Mouse (Mus musculus) spleen, adult 2 months (tissue): ENCODE results near the gene Polr2b.

ENCODE experiments used
- CTCF ChIP-seq: fragments of 200-500 bp; IDR thresholded peaks from 2 replicates; pipeline ENCODE4 v1.5.1; 2011; ENCODE audit warnings: mild to moderate bottlenecking, inconsistent platforms; ENCODE audit not compliant: insufficient read depth, insufficient read length, insufficient replicate concordance; ENCODE audit errors: extremely low read depth
- POLR2A ChIP-seq: fragments of 200-500 bp; IDR thresholded peaks from 2 replicates; pipeline ENCODE4 v1.6.1; 2011; ENCODE audit warnings: low read depth, low read length, inconsistent platforms

- no peak for TF ChIP-seq CTCF
- no peak for TF ChIP-seq POLR2A
Observed at GRCm38 (mm10) chr5:77286904-77287303, 23.0 kb upstream of the Polr2b start.
